Mouse (Mus musculus) neural tube, embryonic 14.5 days (tissue): ENCODE data around the gene Morf4l2. TPM values are rescaled to one million over a fixed set of nuclear protein-coding genes. Genes with fewer than 3 reads are reported as not detected.
"Not testable (repeated sequence)": the region's sequence is repeated elsewhere in the genome, so short reads cannot be mapped to it uniquely, and the experiment has no call there.

Source experiments
- ATAC-seq: fragments of 200-750 bp; cut with Nextera tagmentation; 2 replicates; pipeline ENCODE4 v1.8.0; 2017; ENCODE audit warnings: low read depth, mild to moderate bottlenecking, moderate TSS enrichment, moderate library complexity
- H3K27ac ChIP-seq: fragments of 300-500 bp; sonication (generic); 2 replicates; pipeline ENCODE4 v1.5.1; 2014; ENCODE audit warnings: low read depth, mild to moderate bottlenecking, control low read depth, low read length, moderate library complexity, mixed read lengths
- H3K27me3 ChIP-seq: fragments of 300-500 bp; sonication (generic); 2 replicates; pipeline ENCODE4 v1.6.1; 2014; ENCODE audit warnings: low read length; ENCODE audit not compliant: control insufficient read depth, insufficient read depth
- H3K36me3 ChIP-seq: fragments of 300-500 bp; sonication (generic); 2 replicates; pipeline ENCODE4 v1.6.1; 2014; ENCODE audit warnings: low read length, mixed read lengths; ENCODE audit not compliant: control insufficient read depth, insufficient read depth
- H3K4me1 ChIP-seq: fragments of 300-500 bp; sonication (generic); 2 replicates; pipeline ENCODE4 v1.6.1; 2014; ENCODE audit warnings: low read length; ENCODE audit not compliant: control insufficient read depth, insufficient read depth
- H3K4me2 ChIP-seq: fragments of 300-500 bp; sonication (generic); 2 replicates; pipeline ENCODE4 v1.6.1; 2014; ENCODE audit warnings: mild to moderate bottlenecking, low read depth, low read length, control low read depth
- H3K4me3 ChIP-seq: fragments of 300-500 bp; sonication (generic); 2 replicates; pipeline ENCODE4 v1.5.1; 2014; ENCODE audit warnings: low read depth, low read length, control low read depth, mixed read lengths
- H3K9ac ChIP-seq: fragments of 300-500 bp; sonication (generic); replicated peaks from 2 replicates; pipeline ENCODE4 v1.6.1; 2014; ENCODE audit warnings: low read depth, mild to moderate bottlenecking, control low read depth, low read length, mixed read lengths
- H3K9me3 ChIP-seq: fragments of 300-500 bp; sonication (generic); 2 replicates; pipeline ENCODE4 v1.6.1; 2016; ENCODE audit warnings: low read length; ENCODE audit not compliant: control insufficient read depth
- WGBS: fragments of 180-500 bp; shearing (Covaris S2); extraction: QIAGEN DNeasy Blood & Tissue Kit; methylation state at CpG from one replicate; pipeline ENCODE4 v1.1.7; 2014; 5-methylcytosine and 5-hydroxymethylcytosine counted together
- polyA plus RNA-seq: library from polyadenylated mRNA; unstranded; fragments of >200 nt; fragmentation: Nextera tagmentation; extraction: Ambion mirVana; gene quantifications from 2 replicates; pipeline ENCODE4 v1.2.1, GENCODE M21; 2014

Morf4l2 gene
- polyA plus RNA-seq, 1 experiment from 2014 or later, result 525 TPM

DNA sequence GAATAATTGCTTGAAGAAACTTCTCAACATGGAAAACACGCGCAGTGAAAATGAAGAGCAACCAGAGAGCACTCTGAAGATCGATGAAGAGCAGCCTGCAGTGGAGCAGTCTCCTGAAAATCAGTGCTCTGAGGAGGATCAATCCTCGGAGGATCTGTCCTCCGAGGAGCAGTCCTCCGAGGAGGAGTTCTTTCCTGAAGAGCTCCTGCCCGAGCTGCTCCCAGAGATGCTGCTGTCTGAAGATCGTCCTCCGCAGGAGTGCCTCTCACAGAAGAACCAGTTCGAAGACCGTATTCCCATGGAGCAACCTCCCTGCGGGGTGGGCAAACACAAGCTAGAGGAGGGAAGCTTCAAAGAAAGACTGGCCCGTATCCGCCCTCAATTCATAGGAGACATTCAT, 34.7 kb downstream of the Morf4l2 start:
- H3K4me2 ChIP-seq, result peak overlapping the region; percentile 58
- ATAC-seq, result peak; percentile 26; the same call in 1 of the 2 replicates

DNA sequence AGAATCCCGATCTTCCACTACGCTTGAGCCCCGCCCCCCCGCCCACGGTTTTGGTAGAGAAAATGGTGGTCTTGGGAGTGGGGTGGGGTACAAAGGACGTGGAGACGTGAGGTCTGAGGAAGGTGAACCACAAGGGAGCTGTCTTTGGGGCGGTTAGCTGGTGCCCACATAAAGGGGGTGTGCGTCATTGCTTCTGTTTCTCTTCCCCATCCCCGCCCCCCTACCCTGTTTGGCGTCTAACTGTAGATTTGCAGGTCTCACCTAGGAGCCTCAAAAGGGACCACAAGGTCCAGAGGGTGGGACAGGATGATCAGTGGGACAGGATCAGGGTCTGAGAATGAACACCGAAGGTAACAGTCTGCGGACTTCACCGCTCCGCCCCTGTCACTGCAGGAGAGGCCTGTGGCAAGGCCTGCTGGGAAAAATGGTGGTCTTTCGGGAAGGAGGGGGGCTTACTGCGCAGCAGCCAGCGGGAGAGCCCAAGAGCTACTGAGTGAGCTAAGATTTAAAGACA, 35.3 kb downstream of the Morf4l2 start:
- Histone ChIP-seq H3K27ac (peak overlapping the region; percentile 90), H3K4me2 (peak overlapping the region; percentile 58), H3K27me3 (no peaks in the 10 kb centered on the region), H3K9ac (peak overlapping the region; percentile 67), H3K9me3 (no peaks in the 10 kb centered on the region), H3K36me3 (no peaks in the 10 kb centered on the region), H3K4me1 (no peaks in the 10 kb centered on the region), H3K4me3 (peak overlapping the region; percentile 41)
- 11% methylated on average over 17 of the region's 18 CpGs for WGBS
- ATAC-seq, result peak; percentile 89

More for the DNA sequence above, 34.7 kb downstream of the Morf4l2 start:
- peak overlapping the region; percentile 90 for H3K27ac ChIP-seq
- H3K9ac ChIP-seq, result peak overlapping the region; percentile 67
- no peaks in the 10 kb centered on the region for H3K27me3 ChIP-seq
- no peaks in the 10 kb centered on the region for H3K4me1 ChIP-seq
- WGBS, result 23% methylated on average over 14 of the region's 14 CpGs
- no peaks in the 10 kb centered on the region for H3K36me3 ChIP-seq
- H3K4me3 ChIP-seq, result peak overlapping the region; percentile 41
- H3K9me3 ChIP-seq, result no peaks in the 10 kb centered on the region

DNA sequence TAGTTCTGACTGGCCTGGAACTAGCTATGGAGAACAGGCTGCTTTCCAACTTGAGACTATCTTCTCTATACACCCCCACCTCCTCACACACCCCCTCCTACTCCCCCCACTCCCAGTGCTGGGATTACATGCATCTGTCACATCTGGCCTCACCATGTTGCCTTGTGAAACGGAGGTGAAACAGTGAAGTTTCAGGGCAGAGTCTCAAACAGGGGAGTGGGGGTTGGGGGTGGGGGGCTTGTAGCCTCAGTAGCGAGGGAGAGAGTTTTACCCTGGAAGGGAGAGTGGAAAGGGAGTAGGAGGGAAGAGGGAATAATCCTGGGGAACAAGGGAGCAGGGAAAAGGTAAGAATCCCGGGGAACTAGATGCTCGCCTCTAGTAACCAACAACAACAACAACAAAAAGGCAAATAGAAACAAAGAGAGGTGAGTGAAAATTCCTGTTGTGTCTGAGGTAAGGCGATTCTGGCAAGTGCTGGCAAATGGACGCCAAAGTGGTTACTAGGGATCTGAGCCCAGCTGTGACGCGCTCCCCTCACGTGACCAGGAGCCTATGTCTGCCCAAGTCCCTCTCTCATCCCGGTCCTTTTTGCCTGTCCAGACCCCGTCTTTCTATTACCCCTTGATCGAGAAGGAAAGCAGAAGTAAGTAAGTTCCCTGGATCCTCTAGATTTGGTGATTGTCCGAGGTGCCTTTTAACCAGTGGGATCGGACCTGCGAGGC, 35.9 kb downstream of the Morf4l2 start, which contains the start of gene Tceal1:
Tceal1 (plus strand) TSS at position 537 of the 722 bp plus-strand sequence.
- H3K27me3 ChIP-seq, result no peaks in the 10 kb centered on the region
- WGBS, result 18% methylated on average over 15 of the region's 15 CpGs
- no peaks in the 10 kb centered on the region for H3K4me1 ChIP-seq
- peak within 1 kb of the TSS; percentile 41 for H3K4me3 ChIP-seq
- H3K36me3 ChIP-seq, result no peaks in the 10 kb centered on the region
- peak within 1 kb of the TSS; percentile 67 for H3K9ac ChIP-seq
- peak within 1 kb of the TSS; percentile 58 for H3K4me2 ChIP-seq
- H3K27ac ChIP-seq, result peak within 1 kb of the TSS; percentile 90
- H3K9me3 ChIP-seq, result no peaks in the 10 kb centered on the region
- ATAC-seq, result peak; percentile 97

DNA sequence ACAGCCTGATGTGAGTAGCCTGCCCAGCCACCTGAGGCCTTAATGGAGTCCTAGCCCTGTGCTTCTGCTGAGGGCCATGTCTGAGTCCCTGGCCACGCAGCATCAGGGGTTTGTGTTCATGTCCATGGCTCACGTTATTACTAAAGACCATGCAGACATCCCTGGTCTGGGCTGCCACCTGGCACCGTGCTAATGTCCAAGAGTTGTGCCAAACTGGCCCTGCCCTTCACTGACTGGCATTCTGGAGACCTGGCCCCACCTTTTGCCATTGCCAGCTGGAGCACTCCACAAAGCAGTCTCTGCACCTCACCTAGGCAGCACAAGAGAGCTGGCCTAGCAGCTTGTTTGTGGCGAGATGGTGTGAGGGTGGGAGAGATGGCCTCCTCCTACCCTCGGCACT, 50.3 kb downstream of the Morf4l2 start:
- no peak overlapping the region for H3K4me3 ChIP-seq
- no peak overlapping the region for H3K4me2 ChIP-seq
- no peaks in the 10 kb centered on the region for H3K36me3 ChIP-seq
- H3K27ac ChIP-seq, result no peak overlapping the region
- 88% methylated on average over 5 of the region's 5 CpGs for WGBS
- ATAC-seq, result no peak
- H3K9me3 ChIP-seq, result no peaks in the 10 kb centered on the region
- H3K4me1 ChIP-seq, result no peaks in the 10 kb centered on the region
- no peak overlapping the region for H3K9ac ChIP-seq
- H3K27me3 ChIP-seq, result no peaks in the 10 kb centered on the region

DNA sequence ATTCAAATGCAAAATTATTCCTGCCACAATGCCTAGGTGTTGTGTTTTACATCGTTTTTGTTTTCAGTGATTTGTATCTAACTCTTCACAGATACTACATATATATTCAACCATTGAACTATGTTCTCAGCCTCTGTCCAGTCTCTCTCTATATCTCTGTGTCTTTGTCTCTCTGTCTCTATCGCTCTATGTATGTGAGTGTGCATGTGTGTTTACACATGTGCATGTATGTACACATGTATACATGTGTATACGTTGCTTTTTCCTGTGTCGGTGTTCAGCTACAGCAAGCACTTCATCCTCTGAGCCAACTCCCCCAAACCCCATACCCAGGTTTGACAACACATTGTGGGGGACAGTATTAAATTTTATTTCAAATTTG, 51.2 kb downstream of the Morf4l2 start:
- Histone ChIP-seq H3K9me3 (no peaks in the 10 kb centered on the region), H3K4me3 (no peak overlapping the region), H3K4me1 (no peaks in the 10 kb centered on the region), H3K27ac (no peak overlapping the region), H3K27me3 (no peaks in the 10 kb centered on the region), H3K9ac (no peak overlapping the region), H3K36me3 (no peaks in the 10 kb centered on the region), H3K4me2 (no peak overlapping the region)
- WGBS, result 68% methylated on average over 4 of the region's 4 CpGs
- ATAC-seq, result peak; percentile 9; the same call in 1 of the 2 replicates

DNA sequence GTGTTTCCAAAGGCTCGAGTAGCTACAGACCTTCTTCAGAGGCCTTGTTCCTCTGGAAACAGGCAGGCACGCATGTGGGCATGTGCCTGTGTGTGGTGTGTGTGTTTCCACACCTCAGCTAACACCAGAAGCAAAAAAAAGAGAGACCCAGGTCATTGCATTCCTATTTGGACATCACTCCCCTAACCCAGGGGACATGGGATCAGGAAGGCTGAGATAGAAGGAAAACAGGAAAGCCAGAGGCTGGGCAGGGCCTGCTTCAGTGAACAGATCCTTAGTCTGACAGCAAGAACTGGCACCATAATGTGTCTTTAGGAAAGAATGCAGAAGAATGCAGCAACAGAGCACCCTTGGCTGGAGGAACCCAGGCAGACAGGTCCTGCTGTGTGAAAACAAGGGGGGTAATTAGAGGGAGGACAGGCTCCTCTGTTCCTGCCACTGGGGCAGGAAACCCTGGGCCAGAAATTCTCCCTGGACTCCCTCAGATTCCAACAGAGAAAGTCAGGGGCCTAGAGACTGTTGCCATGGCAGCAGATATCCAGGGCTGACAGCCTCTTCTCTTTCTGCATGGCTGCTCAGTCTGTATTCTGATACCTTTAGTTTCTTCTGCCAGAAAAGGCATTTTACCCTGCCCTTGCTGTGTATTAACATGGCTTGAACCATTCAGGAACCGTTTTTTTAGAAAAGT, 51.7 kb downstream of the Morf4l2 start:
- not testable (repeated sequence) for H3K9ac ChIP-seq, H3K36me3 ChIP-seq, H3K27ac ChIP-seq, H3K27me3 ChIP-seq, H3K4me1 ChIP-seq, H3K9me3 ChIP-seq, H3K4me2 ChIP-seq, H3K4me3 ChIP-seq
- peak; percentile 85 for ATAC-seq
- WGBS, result 47% methylated on average over 2 of the region's 3 CpGs

Other genes with a start within 250 kb of the Morf4l2 start
- not detected in 2 replicates for gene Kir3dl1, start 225.7 kb downstream of the Morf4l2 start, polyA plus RNA-seq
- not detected in 2 replicates for gene Kir3dl2, start 199.6 kb downstream of the Morf4l2 start, polyA plus RNA-seq
- 28.0 and 51.9 TPM in 2 replicates for gene Tceal3, start 152.8 kb downstream of the Morf4l2 start, polyA plus RNA-seq
- 22.6 and 27.9 TPM in 2 replicates for gene Tceal1, start 35.7 kb downstream of the Morf4l2 start, polyA plus RNA-seq
- gene Glra4, start 36.5 kb upstream of the Morf4l2 start, polyA plus RNA-seq, result 0.17 TPM in 1 of 2 replicates, not detected in the other
- gene Plp1, start 79.0 kb upstream of the Morf4l2 start, polyA plus RNA-seq, result 7.3 and 22.5 TPM in 2 replicates
- gene Rab9b, start 125.1 kb upstream of the Morf4l2 start, polyA plus RNA-seq, result 29.1 and 29.8 TPM in 2 replicates
- not detected in 2 replicates for gene H2bfm, start 183.6 kb upstream of the Morf4l2 start, polyA plus RNA-seq
- 105 and 112 TPM in 2 replicates for gene Tmsb15b2, start 231.8 kb upstream of the Morf4l2 start, polyA plus RNA-seq
- gene Tmsb15l, start 233.2 kb upstream of the Morf4l2 start, polyA plus RNA-seq, result 12.4 and 12.6 TPM in 2 replicates
- 40.9 and 45.1 TPM in 2 replicates for gene Tmsb15b1, start 233.2 kb upstream of the Morf4l2 start, polyA plus RNA-seq
- 366 and 415 TPM in 2 replicates for gene Zcchc18, start 249.5 kb upstream of the Morf4l2 start, polyA plus RNA-seq